Comparison of ENCODE assay signal across 25 mouse cellular contexts in the genomic region with DNA sequence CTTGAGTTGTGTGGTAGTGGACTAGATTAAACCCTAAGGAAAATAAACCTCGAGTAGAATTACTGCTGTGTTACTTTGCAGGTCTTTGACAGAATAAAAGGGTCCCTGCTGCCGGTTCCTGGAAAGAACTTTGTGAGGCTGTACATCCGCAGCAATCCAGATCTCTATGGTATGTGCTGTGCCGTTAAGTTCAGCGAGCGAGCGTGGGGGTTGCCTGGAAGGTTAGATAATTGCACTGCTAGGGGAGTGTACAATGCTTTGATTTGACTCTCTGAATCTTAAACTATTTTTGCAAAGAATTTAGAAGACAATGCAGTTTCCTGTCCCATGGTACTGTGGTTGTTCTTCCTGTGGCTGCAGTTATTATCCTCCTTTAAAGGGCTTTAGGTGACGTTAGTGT. TPM values are rescaled to one million over a fixed set of nuclear protein-coding genes. Genes with fewer than 3 reads are reported as not detected.
"Had no signal": no experiment of that assay in that cellular context is flagged by ENCODE, and none has a peak within 500 bp of the region (broad histone marks: within the 10 kb centered on the region; RNA-seq: fewer than 3 reads in every experiment).

No protein-coding gene starts in this region.

- H3K27ac ChIP-seq: lung, embryonic 15.5 days; macrophage; midbrain, embryonic 13.5 days; midbrain, embryonic 15.5 days; neural tube, embryonic 12.5 days had no signal

- H3K9ac ChIP-seq: liver, postnatal 0 days; lung, embryonic 15.5 days; midbrain, embryonic 13.5 days; midbrain, embryonic 15.5 days; neural tube, embryonic 12.5 days had no signal

- DNase-seq: liver, postnatal 0 days; lung, adult 2 months; lung, postnatal 14 days; lung, postnatal 36 days; right cerebral cortex, adult 18-20 months; right cerebral cortex, postnatal 25 days; right cerebral cortex, postnatal 4 days; spleen, adult 18-20 months; thymus, adult 18-20 months; thymus, postnatal 14 days; thymus, postnatal 36 days had no signal

- H3K4me3 ChIP-seq: lung, embryonic 15.5 days; megakaryocyte, embryonic 14.5 days; midbrain, embryonic 13.5 days; midbrain, embryonic 15.5 days; neural tube, embryonic 12.5 days had no signal

- H3K4me1 ChIP-seq: midbrain, embryonic 15.5 days; neural tube, embryonic 12.5 days had no signal

- H3K4me2 ChIP-seq: lung, embryonic 15.5 days; midbrain, embryonic 11.5 days; midbrain, embryonic 13.5 days; midbrain, embryonic 15.5 days; neural tube, embryonic 12.5 days had no signal

- H3K36me3 ChIP-seq: lung, embryonic 15.5 days; midbrain, embryonic 15.5 days; neural tube, embryonic 12.5 days had no signal

- ATAC-seq: liver, postnatal 0 days; lung, postnatal 0 days; midbrain, embryonic 13.5 days; midbrain, embryonic 15.5 days had no signal

- H3K9me3 ChIP-seq: lung, embryonic 15.5 days; midbrain, embryonic 15.5 days; neural tube, embryonic 12.5 days had no signal

- H3K27me3 ChIP-seq: lung, embryonic 15.5 days; megakaryocyte, embryonic 14.5 days; midbrain, embryonic 13.5 days; midbrain, embryonic 15.5 days; neural tube, embryonic 12.5 days had no signal

RNA-seq across cellular contexts. Expression of a gene that starts 29.4 kb away (rescaled TPM):
- total RNA-seq: megakaryocyte progenitor cell, adult 5-6 weeks; midbrain, postnatal 0 days; monocyte, adult 5-6 weeks; neutrophil, adult 5-6 weeks had no signal
- polyA plus RNA-seq: macrophage; midbrain, embryonic 11.5 days; midbrain, embryonic 15.5 days; midbrain, postnatal 0 days; neural tube, embryonic 12.5 days; neural tube, embryonic 14.5 days; stomach, embryonic 14.5 days had no signal
